Mouse (Mus musculus) bone marrow, adult 2 months (tissue): ENCODE results near the gene Fam213b.

ENCODE experiments used
- CTCF ChIP-seq: fragments of 200-500 bp; IDR thresholded peaks from 2 replicates; pipeline ENCODE4 v1.5.1; 2011; ENCODE audit warnings: low read length, control low read depth; ENCODE audit not compliant: control insufficient read depth, insufficient read depth
- POLR2A ChIP-seq: fragments of 200-500 bp; IDR thresholded peaks from 2 replicates; pipeline ENCODE4 v1.6.1; 2011; ENCODE audit warnings: low read depth, mild to moderate bottlenecking, control low read depth, low read length, borderline replicate concordance; ENCODE audit not compliant: control insufficient read depth

- TF ChIP-seq POLR2A (no peak), CTCF (no peak)
Measured at GRCm38 (mm10) chr4:154922291-154922690, 23.4 kb upstream of the Fam213b start.
